Mouse (Mus musculus) small intestine, adult 2 months (tissue): ENCODE results near the gene Strada.

Experiments used
- CTCF ChIP-seq: fragments of 200-500 bp; IDR thresholded peaks from 2 replicates; pipeline ENCODE4 v1.5.1; 2012; ENCODE audit warnings: low read depth, mild to moderate bottlenecking, control low read depth, inconsistent platforms, low read length, moderate library complexity, mixed read lengths; ENCODE audit not compliant: insufficient replicate concordance, insufficient read length; ENCODE audit errors: extremely low read depth
- POLR2A ChIP-seq: fragments of 200-500 bp; IDR thresholded peaks from 2 replicates; pipeline ENCODE4 v1.6.1; 2012; ENCODE audit warnings: low read depth, mild to moderate bottlenecking, control low read depth, inconsistent platforms, low read length, moderate library complexity

- TF ChIP-seq CTCF (no peak), POLR2A (no peak)
These were observed 39.7 kb downstream of the Strada start for GRCm38 (mm10) chr11:106162237-106162636.
